Mouse (Mus musculus): ENCODE measurements around the gene Cdcp2.
A peak's percentile ranks its signal among the peaks of the same experiment; 100 is the strongest.
"Not testable (repeated sequence)": the region's sequence is repeated elsewhere in the genome, so short reads cannot be mapped to it uniquely, and the experiment has no call there.

Gene Cdcp2

GRCm38 (mm10) chr4:107091696-107092095, 5.0 kb upstream of the Cdcp2 start:
- no peak for DNase-seq (ENCODE audit: low read depth, low spot score)

- peak; percentile 60 for DNase-seq (ENCODE audit: low read depth, low spot score)
Observed at GRCm38 (mm10) chr4:107094484-107095187, 2.1 kb upstream of the Cdcp2 start.

- DNase-seq (ENCODE audit: low read depth, low spot score), result no peak
Observed at GRCm38 (mm10) chr4:107096043-107096442, 648 bp upstream of the Cdcp2 start.

- DNase-seq (ENCODE audit: low read depth, low spot score), result peak; percentile 42
Observed at GRCm38 (mm10) chr4:107097871-107098270, 1.2 kb downstream of the Cdcp2 start.

GRCm38 (mm10) chr4:107098375-107098774, 1.7 kb downstream of the Cdcp2 start:
- DNase-seq (ENCODE audit: low read depth, low spot score), result no peak

GRCm38 (mm10) chr4:107098791-107099525, 2.3 kb downstream of the Cdcp2 start:
- peak; percentile 66 for DNase-seq (ENCODE audit: low read depth, low spot score)

- no peak for DNase-seq (ENCODE audit: low read depth, low spot score)
Observed at GRCm38 (mm10) chr4:107102220-107102619, 5.5 kb downstream of the Cdcp2 start.

- no peak for DNase-seq (ENCODE audit: low read depth, low spot score)
Observed at GRCm38 (mm10) chr4:107106777-107107176, 10.1 kb downstream of the Cdcp2 start.

- DNase-seq (ENCODE audit: low read depth, low spot score), result peak; percentile 54
Observed at GRCm38 (mm10) chr4:107108291-107108731, 11.6 kb downstream of the Cdcp2 start.

GRCm38 (mm10) chr4:107109181-107109580, 12.5 kb downstream of the Cdcp2 start:
- not testable (repeated sequence) for DNase-seq (ENCODE audit: low read depth, low spot score)

GRCm38 (mm10) chr4:107114278-107114677, 17.6 kb downstream of the Cdcp2 start:
- DNase-seq (ENCODE audit: low read depth, low spot score), result no peak

- DNase-seq (ENCODE audit: low read depth, low spot score), result no peak
Observed at GRCm38 (mm10) chr4:107117741-107118385, 21.2 kb downstream of the Cdcp2 start.

GRCm38 (mm10) chr4:107119056-107119455, 22.4 kb downstream of the Cdcp2 start:
- DNase-seq (ENCODE audit: low read depth, low spot score), result no peak

GRCm38 (mm10) chr4:107120676-107121075, 24.0 kb downstream of the Cdcp2 start:
- no peak for DNase-seq (ENCODE audit: low read depth, low spot score)

- DNase-seq (ENCODE audit: low read depth, low spot score), result no peak
Observed at GRCm38 (mm10) chr4:107121165-107121943, 24.7 kb downstream of the Cdcp2 start.

- no peak for DNase-seq (ENCODE audit: low read depth, low spot score)
Observed at GRCm38 (mm10) chr4:107124376-107124775, 27.7 kb downstream of the Cdcp2 start.

- DNase-seq (ENCODE audit: low read depth, low spot score), result no peak
Observed at GRCm38 (mm10) chr4:107125101-107125500, 28.4 kb downstream of the Cdcp2 start.

- no peak for DNase-seq (ENCODE audit: low read depth, low spot score)
Observed at GRCm38 (mm10) chr4:107126389-107126788, 29.7 kb downstream of the Cdcp2 start.

- no peak for DNase-seq (ENCODE audit: low read depth, low spot score)
Observed at GRCm38 (mm10) chr4:107126891-107127524, 30.3 kb downstream of the Cdcp2 start.

GRCm38 (mm10) chr4:107127901-107128669, 31.4 kb downstream of the Cdcp2 start:
- peak; percentile 74 for DNase-seq (ENCODE audit: low read depth, low spot score)

Data from ZHBTc4 (cell line).